Mouse (Mus musculus) testis, adult 2 months (tissue): ENCODE measurements around the gene Dhx36.

Source experiments
- CTCF ChIP-seq: fragments of 200-500 bp; IDR thresholded peaks from 2 replicates; pipeline ENCODE4 v1.5.1; 2012; ENCODE audit warnings: low read depth, mild to moderate bottlenecking, inconsistent platforms, low read length, moderate library complexity; ENCODE audit not compliant: control insufficient read depth, insufficient read depth, insufficient replicate concordance
- POLR2A ChIP-seq: fragments of 200-500 bp; IDR thresholded peaks from 2 replicates; pipeline ENCODE4 v1.6.1; 2012; ENCODE audit warnings: low read depth, mild to moderate bottlenecking, inconsistent platforms, low read length, moderate library complexity; ENCODE audit not compliant: control insufficient read depth

GRCm38 (mm10) chr3:62499327-62499726 is 7.5 kb downstream of the Dhx36 start:
- TF ChIP-seq POLR2A: no peak
- no peak for TF ChIP-seq CTCF
